Mouse (Mus musculus) urinary bladder, adult 2 months (tissue): ENCODE measurements around the gene Lsm12. TPM values are rescaled to one million over a fixed set of nuclear protein-coding genes. Genes with fewer than 3 reads are reported as not detected.
"Not testable (repeated sequence)": the region's sequence is repeated elsewhere in the genome, so short reads cannot be mapped to it uniquely, and the experiment has no call there.

Experiments used
- DNase-seq: peaks from one replicate; pipeline ENCODE4 v3.0.0; 2022; ENCODE audit warnings: low spot score
- polyA plus RNA-seq: library from polyadenylated mRNA; depleted of rRNA; stranded (reverse); fragments of >200 nt; gene quantifications from 2 replicates; pipeline ENCODE4 v1.2.3, GENCODE M21; 2012

Gene Lsm12
- polyA plus RNA-seq, 1 experiment: 29.9 TPM

GRCm38 (mm10) chr11:102186235-102186634 lies 1.1 kb upstream of the Lsm12 start:
- no peak for DNase-seq

- DNase-seq: no peak
Measured at GRCm38 (mm10) chr11:102185677-102186076, 581 bp upstream of the Lsm12 start.

- DNase-seq: no peak
Measured at GRCm38 (mm10) chr11:102184253-102184645, 847 bp downstream of the Lsm12 start.

GRCm38 (mm10) chr11:102179836-102180235 lies 5.3 kb downstream of the Lsm12 start:
- no peak for DNase-seq

- no peak for DNase-seq
Measured at GRCm38 (mm10) chr11:102168689-102169088, 16.4 kb downstream of the Lsm12 start.

- no peak for DNase-seq
Measured at GRCm38 (mm10) chr11:102167539-102167938, 17.6 kb downstream of the Lsm12 start.

- DNase-seq: no peak
Measured at GRCm38 (mm10) chr11:102165971-102166722, 18.9 kb downstream of the Lsm12 start.

GRCm38 (mm10) chr11:102159781-102160180 lies 25.3 kb downstream of the Lsm12 start:
- no peak for DNase-seq

GRCm38 (mm10) chr11:102158024-102158423 lies 27.1 kb downstream of the Lsm12 start:
- not testable (repeated sequence) for DNase-seq

- DNase-seq: no peak
Measured at GRCm38 (mm10) chr11:102156786-102157089, 28.4 kb downstream of the Lsm12 start.

GRCm38 (mm10) chr11:102156039-102156785 lies 28.9 kb downstream of the Lsm12 start, which contains the start of gene Tmem101:
Gene Tmem101 (minus strand): TSS chr11:102156404.
- DNase-seq: peak; percentile 64

- DNase-seq: no peak
Measured at GRCm38 (mm10) chr11:102147213-102147989, 37.7 kb downstream of the Lsm12 start.

- no peak for DNase-seq
Measured at GRCm38 (mm10) chr11:102146531-102146930, 38.6 kb downstream of the Lsm12 start.

- DNase-seq: no peak
Measured at GRCm38 (mm10) chr11:102146005-102146404, 39.1 kb downstream of the Lsm12 start.

GRCm38 (mm10) chr11:102145471-102146001 lies 39.6 kb downstream of the Lsm12 start, which contains the start of gene Nags:
Gene Nags (plus strand): TSS chr11:102145513.
- DNase-seq: no peak

GRCm38 (mm10) chr11:102144957-102145470 lies 40.1 kb downstream of the Lsm12 start:
- DNase-seq: no peak

GRCm38 (mm10) chr11:102142355-102142754 lies 42.7 kb downstream of the Lsm12 start:
- no peak for DNase-seq

- no peak for DNase-seq
Measured at GRCm38 (mm10) chr11:102140508-102140907, 44.6 kb downstream of the Lsm12 start.

- no peak for DNase-seq
Measured at GRCm38 (mm10) chr11:102138447-102138740, 46.7 kb downstream of the Lsm12 start.

GRCm38 (mm10) chr11:102137625-102138446 lies 47.3 kb downstream of the Lsm12 start:
- DNase-seq: no peak

GRCm38 (mm10) chr11:102134516-102134915 lies 50.6 kb downstream of the Lsm12 start:
- DNase-seq: no peak
